Mouse (Mus musculus) testis, adult 2 months (tissue): ENCODE data around the gene Ppp2r1b.

Experiments used
- CTCF ChIP-seq: fragments of 200-500 bp; IDR thresholded peaks from 2 replicates; pipeline ENCODE4 v1.5.1; 2012; ENCODE audit warnings: low read depth, mild to moderate bottlenecking, inconsistent platforms, low read length, moderate library complexity; ENCODE audit not compliant: control insufficient read depth, insufficient read depth, insufficient replicate concordance
- POLR2A ChIP-seq: fragments of 200-500 bp; IDR thresholded peaks from 2 replicates; pipeline ENCODE4 v1.6.1; 2012; ENCODE audit warnings: low read depth, mild to moderate bottlenecking, inconsistent platforms, low read length, moderate library complexity; ENCODE audit not compliant: control insufficient read depth

GRCm38 (mm10) chr9:50845081-50845480 is at the start of gene Ppp2r1b:
- TF ChIP-seq CTCF (no peak), POLR2A (no peak)
